Mouse (Mus musculus) kidney, postnatal 0 days (tissue): Measurements from ENCODE around the gene 2700049A03Rik. TPM values are rescaled to one million over a fixed set of nuclear protein-coding genes. Genes with fewer than 3 reads are reported as not detected.

Source experiments
- ATAC-seq: fragments of 200-750 bp; cut with Nextera tagmentation; replicated peaks from 2 replicates; pipeline ENCODE4 v1.8.0; 2017; ENCODE audit warnings: low read depth, moderate number of reproducible peaks, moderate TSS enrichment, moderate library complexity; ENCODE audit not compliant: low FRiP score
- DNase-seq: peaks from one replicate; pipeline ENCODE4 v3.0.0-alpha.2; 2016; ENCODE audit warnings: low spot score
- H3K27ac ChIP-seq: fragments of 300-500 bp; sonication (generic); 2 replicates; pipeline ENCODE4 v1.5.1; 2014; ENCODE audit warnings: mild to moderate bottlenecking
- H3K27me3 ChIP-seq: fragments of 300-500 bp; sonication (generic); 2 replicates; pipeline ENCODE4 v1.6.1; 2014; ENCODE audit warnings: low read length, mixed read lengths; ENCODE audit not compliant: insufficient read depth
- H3K36me3 ChIP-seq: fragments of 300-500 bp; sonication (generic); 2 replicates; pipeline ENCODE4 v1.6.1; 2014; ENCODE audit warnings: low read length, mixed read lengths; ENCODE audit not compliant: insufficient read depth
- H3K4me1 ChIP-seq: fragments of 300-500 bp; sonication (generic); replicated peaks from 2 replicates; pipeline ENCODE4 v1.6.1; 2014; ENCODE audit warnings: antibody characterized with exemption, low read length, mixed read lengths; ENCODE audit not compliant: insufficient read depth
- H3K4me2 ChIP-seq: fragments of 300-500 bp; sonication (generic); 2 replicates; pipeline ENCODE4 v1.6.1; 2014; ENCODE audit warnings: mild to moderate bottlenecking, low read length, moderate library complexity, mixed read lengths
- H3K4me3 ChIP-seq: fragments of 300-500 bp; sonication (generic); replicated peaks from 2 replicates; pipeline ENCODE4 v1.5.1; 2014; ENCODE audit warnings: low read depth, low read length
- H3K9ac ChIP-seq: fragments of 300-500 bp; sonication (generic); 2 replicates; pipeline ENCODE4 v1.6.1; 2014; ENCODE audit warnings: low read depth, low read length
- H3K9me3 ChIP-seq: fragments of 300-500 bp; sonication (generic); replicated peaks from 2 replicates; pipeline ENCODE4 v1.6.1; 2016; ENCODE audit warnings: low read length, inconsistent platforms, mixed read lengths
- CTCF ChIP-seq: IDR thresholded peaks from 2 replicates; pipeline ENCODE4 v1.5.1; 2016; ENCODE audit warnings: antibody characterized with exemption, low read depth, mild to moderate bottlenecking, moderate library complexity
- WGBS: fragments of 180-500 bp; shearing (Covaris S2); extraction: QIAGEN DNeasy Blood & Tissue Kit; methylation state at CpG from one replicate; pipeline ENCODE4 v1.1.7; 2014; 5-methylcytosine and 5-hydroxymethylcytosine counted together
- polyA plus RNA-seq: library from polyadenylated mRNA; unstranded; fragments of >200 nt; fragmentation: Nextera tagmentation; extraction: Ambion mirVana; gene quantifications from 2 replicates; pipeline ENCODE4 v1.2.1, GENCODE M21; 2015

The 2700049A03Rik gene
- polyA plus RNA-seq, 1 experiment from 2014 or later = 10.7 TPM

DNA sequence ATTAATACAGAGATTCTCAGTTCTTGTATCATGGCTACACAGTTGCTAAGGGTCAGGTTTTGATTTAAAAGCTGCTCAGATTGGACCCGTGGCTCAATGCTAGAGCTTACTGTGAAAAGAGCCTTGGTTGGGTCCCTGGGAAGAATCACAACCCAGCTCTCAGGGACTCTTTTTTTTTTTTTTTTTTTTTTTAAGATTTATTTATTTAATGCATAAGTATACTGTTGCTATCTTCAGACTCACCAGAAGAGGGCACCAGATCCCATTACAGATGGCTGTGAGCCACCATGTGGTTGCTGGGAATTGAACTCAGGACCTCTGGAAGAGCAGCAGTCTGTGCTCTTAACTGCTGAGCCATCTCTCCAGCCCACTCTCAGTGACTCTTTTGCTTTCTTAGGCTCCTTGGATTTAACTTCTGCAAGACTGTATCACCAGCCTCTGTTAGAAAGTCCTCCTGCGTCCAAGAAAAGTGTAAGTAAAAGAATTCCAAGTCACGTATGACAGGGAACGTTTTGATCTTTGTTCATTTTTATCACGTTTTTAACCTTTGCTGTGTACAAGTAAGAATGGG lies 2.7 kb downstream of the 2700049A03Rik start:
- TF ChIP-seq CTCF = peak; percentile 48
- Histone ChIP-seq H3K36me3 (peaks cover 23% of the 10 kb centered on the region; the same call in 1 of the 2 replicates), H3K4me2 (no peak overlapping the region), H3K27me3 (no peaks in the 10 kb centered on the region), H3K9me3 (no peaks in the 10 kb centered on the region), H3K9ac (no peak overlapping the region), H3K27ac (no peak overlapping the region), H3K4me3 (no peak overlapping the region), H3K4me1 (peaks cover 5% of the 10 kb centered on the region)
- ATAC-seq (no peak), DNase-seq (no peak)
- WGBS = 81% methylated on average over 5 of the region's 5 CpGs

- H3K27ac ChIP-seq = no peak overlapping the region
- H3K27me3 ChIP-seq = no peaks in the 10 kb centered on the region
- H3K4me3 ChIP-seq = no peak overlapping the region
- ATAC-seq (no peak), DNase-seq (no peak)
- TF ChIP-seq CTCF = no peak
- peaks cover 25% of the 10 kb centered on the region; the same call in 1 of the 2 replicates for H3K36me3 ChIP-seq
- H3K9me3 ChIP-seq = no peaks in the 10 kb centered on the region
- no peak overlapping the region for H3K9ac ChIP-seq
- no peak overlapping the region for H3K4me2 ChIP-seq
- H3K4me1 ChIP-seq = peaks cover 5% of the 10 kb centered on the region
Measured at GRCm38 (mm10) chr12:71141189-71141588, 4.5 kb downstream of the 2700049A03Rik start.

DNA sequence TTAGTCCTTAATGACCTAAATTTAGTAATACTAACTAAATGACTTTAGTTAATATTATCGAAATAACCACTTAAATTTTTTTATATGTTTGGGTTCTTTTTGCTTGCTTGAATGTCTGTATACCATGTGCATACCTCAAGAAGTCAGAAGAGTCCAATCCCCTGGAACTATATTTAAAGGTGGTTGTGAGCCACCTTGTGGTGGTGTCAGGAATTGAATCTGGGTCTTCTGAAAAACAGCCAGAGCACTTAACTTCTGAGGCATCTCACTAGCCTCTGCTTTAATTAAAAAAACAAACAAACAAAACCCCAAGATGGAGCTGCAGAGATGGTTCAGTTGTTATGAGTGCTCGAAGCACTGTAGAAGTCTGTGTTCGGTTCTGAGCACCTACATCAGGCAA lies 11.0 kb downstream of the 2700049A03Rik start:
- WGBS = 88% methylated on average over 3 of the region's 3 CpGs

DNA sequence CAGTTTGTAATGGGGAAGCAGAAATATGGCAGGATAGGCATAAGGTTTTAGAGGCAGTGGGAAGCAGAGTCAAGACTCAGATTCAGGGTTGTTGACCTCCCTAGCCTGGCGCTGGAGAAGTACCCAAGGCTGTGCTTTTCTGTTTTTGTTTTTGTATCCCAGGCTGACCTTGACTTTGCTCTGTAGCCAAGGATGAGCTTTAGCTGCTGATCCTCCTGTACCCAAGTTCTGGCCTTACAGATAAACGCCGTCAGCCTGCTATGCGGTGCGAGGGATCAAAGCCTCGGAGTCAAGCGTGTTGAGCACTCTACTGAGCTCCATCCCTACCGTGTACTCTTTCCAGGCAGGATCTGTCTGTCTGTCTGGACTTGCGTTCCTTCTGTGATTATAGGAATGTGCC lies 12.2 kb downstream of the 2700049A03Rik start:
- no peak for DNase-seq
- Histone ChIP-seq H3K4me1 (no peaks in the 10 kb centered on the region), H3K36me3 (peaks cover 35% of the 10 kb centered on the region), H3K9ac (no peak overlapping the region), H3K27ac (no peak overlapping the region), H3K4me2 (no peak overlapping the region), H3K9me3 (no peaks in the 10 kb centered on the region), H3K27me3 (no peaks in the 10 kb centered on the region), H3K4me3 (no peak overlapping the region)
- no peak for ATAC-seq
- WGBS = 95% methylated on average over 9 of the region's 9 CpGs
- no peak for TF ChIP-seq CTCF

More for the DNA sequence above, 11.0 kb downstream of the 2700049A03Rik start:
- no peaks in the 10 kb centered on the region for H3K27me3 ChIP-seq
- H3K4me1 ChIP-seq = no peaks in the 10 kb centered on the region
- no peak for ATAC-seq
- no peak overlapping the region for H3K4me2 ChIP-seq
- no peaks in the 10 kb centered on the region for H3K9me3 ChIP-seq
- H3K9ac ChIP-seq = no peak overlapping the region
- H3K27ac ChIP-seq = no peak overlapping the region
- peaks cover 36% of the 10 kb centered on the region for H3K36me3 ChIP-seq
- peak; percentile 65 for DNase-seq
- peak; percentile 75 for TF ChIP-seq CTCF
- H3K4me3 ChIP-seq = no peak overlapping the region

- Histone ChIP-seq H3K27me3 (no peaks in the 10 kb centered on the region), H3K4me3 (no peak overlapping the region), H3K4me1 (no peaks in the 10 kb centered on the region), H3K4me2 (no peak overlapping the region), H3K9me3 (no peaks in the 10 kb centered on the region), H3K36me3 (peaks cover 35% of the 10 kb centered on the region), H3K9ac (no peak overlapping the region), H3K27ac (no peak overlapping the region)
- WGBS = 93% methylated on average over 6 of the region's 6 CpGs
- no peak for TF ChIP-seq CTCF
- DNase-seq (no peak), ATAC-seq (no peak)
Measured at GRCm38 (mm10) chr12:71149456-71149855, 12.8 kb downstream of the 2700049A03Rik start.

DNA sequence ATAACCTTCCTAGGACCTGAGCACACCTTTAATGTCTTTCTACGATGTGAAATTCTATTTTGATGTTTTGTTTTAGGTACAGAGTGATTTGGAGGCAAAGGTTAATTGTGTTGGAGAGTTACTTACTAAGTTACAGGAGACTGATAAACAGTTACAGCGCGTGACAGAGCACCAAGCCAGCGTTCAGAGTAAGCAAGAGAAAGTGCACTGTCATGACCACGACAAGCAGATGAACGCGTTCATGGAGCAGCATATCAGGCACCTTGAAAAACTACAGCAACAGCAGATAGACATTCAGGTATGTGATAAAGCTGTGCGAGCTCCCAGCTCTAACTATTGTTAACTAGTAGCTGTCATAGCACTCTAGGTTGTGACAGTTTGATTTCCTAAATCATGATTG lies 13.5 kb downstream of the 2700049A03Rik start:
- H3K27ac ChIP-seq = no peak overlapping the region
- TF ChIP-seq CTCF = no peak
- H3K4me2 ChIP-seq = no peak overlapping the region
- WGBS = 87% methylated on average over 8 of the region's 8 CpGs
- no peaks in the 10 kb centered on the region for H3K27me3 ChIP-seq
- H3K36me3 ChIP-seq = peaks cover 39% of the 10 kb centered on the region
- DNase-seq (no peak), ATAC-seq (no peak)
- H3K4me1 ChIP-seq = no peaks in the 10 kb centered on the region
- no peak overlapping the region for H3K9ac ChIP-seq
- no peaks in the 10 kb centered on the region for H3K9me3 ChIP-seq
- H3K4me3 ChIP-seq = no peak overlapping the region

GRCm38 (mm10) chr12:71154979-71155378 lies 18.3 kb downstream of the 2700049A03Rik start:
- H3K4me1 ChIP-seq = no peaks in the 10 kb centered on the region
- peaks cover 49% of the 10 kb centered on the region for H3K36me3 ChIP-seq
- 88% methylated on average over 6 of the region's 6 CpGs for WGBS

More at GRCm38 (mm10) chr12:71154979-71155378, 18.3 kb downstream of the 2700049A03Rik start:
- no peak overlapping the region for H3K9ac ChIP-seq
- no peak overlapping the region for H3K4me2 ChIP-seq
- no peaks in the 10 kb centered on the region for H3K27me3 ChIP-seq
- H3K27ac ChIP-seq = no peak overlapping the region
- no peak for DNase-seq
- H3K4me3 ChIP-seq = no peak overlapping the region
- no peak for TF ChIP-seq CTCF
- no peaks in the 10 kb centered on the region for H3K9me3 ChIP-seq
- ATAC-seq = no peak
